Mouse (Mus musculus) embryonic fibroblast, embryonic 13.5 days (primary cell): ENCODE data around the gene Eif3m.

ENCODE experiments used
- CTCF ChIP-seq: IDR thresholded peaks from 2 replicates; pipeline ENCODE4 v1.5.1; 2011; ENCODE audit warnings: mild to moderate bottlenecking, control low read depth, low read length, moderate library complexity, borderline replicate concordance; ENCODE audit not compliant: insufficient read depth
- POLR2A ChIP-seq: IDR thresholded peaks from 2 replicates; pipeline ENCODE4 v1.6.1; 2011; ENCODE audit warnings: low read depth, mild to moderate bottlenecking, control low read depth, low read length, moderate library complexity

DNA sequence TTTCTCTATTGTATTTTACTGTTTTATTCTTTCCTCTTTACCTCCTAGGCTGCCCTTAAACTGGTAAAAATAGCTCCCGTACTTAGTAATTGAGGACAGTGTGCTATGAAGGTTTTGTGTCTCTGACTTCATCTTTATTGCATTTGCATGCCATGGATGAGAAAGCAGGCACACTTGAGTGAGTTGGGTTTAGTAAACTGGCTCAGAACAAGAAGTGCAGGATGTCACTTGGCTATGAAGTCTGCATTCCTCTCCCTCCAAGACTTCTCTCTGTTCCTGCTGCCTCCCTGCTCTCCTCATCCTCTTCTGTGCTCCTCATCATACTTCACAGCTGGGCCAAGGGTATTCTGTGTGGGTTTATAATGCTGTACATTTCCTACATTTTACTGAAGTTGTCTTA, 27.9 kb downstream of the Eif3m start:
- TF ChIP-seq POLR2A, result no peak
- TF ChIP-seq CTCF, result no peak
